Mouse (Mus musculus): ENCODE results near the gene Syn3.
A peak's percentile ranks its signal among the peaks of the same experiment; 100 is the strongest.
"Not testable (repeated sequence)": the region's sequence is repeated elsewhere in the genome, so short reads cannot be mapped to it uniquely, and the experiment has no call there.

Gene Syn3

GRCm38 (mm10) chr10:86063018-86063384, 435.7 kb downstream of the Syn3 start:
- no peak for DNase-seq (ENCODE audit: inconsistent age in 2 of 2, low spot score in 1 of 2)

- DNase-seq (ENCODE audit: inconsistent age in 2 of 2, low spot score in 1 of 2), result no peak
Measured at GRCm38 (mm10) chr10:86062261-86063017, 436.3 kb downstream of the Syn3 start.

GRCm38 (mm10) chr10:86060267-86060666, 438.4 kb downstream of the Syn3 start:
- no peak for DNase-seq (ENCODE audit: inconsistent age in 2 of 2, low spot score in 1 of 2)

- DNase-seq (ENCODE audit: inconsistent age in 2 of 2, low spot score in 1 of 2), result no peak
Measured at GRCm38 (mm10) chr10:86057712-86058111, 441.0 kb downstream of the Syn3 start.

- DNase-seq (ENCODE audit: inconsistent age in 2 of 2, low spot score in 1 of 2), result no peak
Measured at GRCm38 (mm10) chr10:86057286-86057685, 441.4 kb downstream of the Syn3 start.

- no peak for DNase-seq (ENCODE audit: inconsistent age in 2 of 2, low spot score in 1 of 2)
Measured at GRCm38 (mm10) chr10:86056297-86056903, 442.3 kb downstream of the Syn3 start.

- DNase-seq (ENCODE audit: inconsistent age in 2 of 2, low spot score in 1 of 2), result no peak
Measured at GRCm38 (mm10) chr10:86052818-86053522, 445.7 kb downstream of the Syn3 start.

- no peak for DNase-seq (ENCODE audit: inconsistent age in 2 of 2, low spot score in 1 of 2)
Measured at GRCm38 (mm10) chr10:86050522-86050921, 448.2 kb downstream of the Syn3 start.

GRCm38 (mm10) chr10:86047786-86048185, 450.9 kb downstream of the Syn3 start:
- DNase-seq (ENCODE audit: inconsistent age in 2 of 2, low spot score in 1 of 2), result no peak

- no peak for DNase-seq (ENCODE audit: inconsistent age in 2 of 2, low spot score in 1 of 2)
Measured at GRCm38 (mm10) chr10:86046371-86046770, 452.3 kb downstream of the Syn3 start.

- no peak for DNase-seq (ENCODE audit: inconsistent age in 2 of 2, low spot score in 1 of 2)
Measured at GRCm38 (mm10) chr10:86044066-86044465, 454.6 kb downstream of the Syn3 start.

- DNase-seq (ENCODE audit: inconsistent age in 2 of 2, low spot score in 1 of 2), result no peak
Measured at GRCm38 (mm10) chr10:86043651-86044050, 455.0 kb downstream of the Syn3 start.

GRCm38 (mm10) chr10:86034007-86034728, 464.5 kb downstream of the Syn3 start:
- peak; percentile 22 to 52 for DNase-seq (ENCODE audit: inconsistent age in 2 of 2, low spot score in 1 of 2)

- no peak for DNase-seq (ENCODE audit: inconsistent age in 2 of 2, low spot score in 1 of 2)
Measured at GRCm38 (mm10) chr10:86032517-86032916, 466.2 kb downstream of the Syn3 start.

- no peak for DNase-seq (ENCODE audit: inconsistent age in 2 of 2, low spot score in 1 of 2)
Measured at GRCm38 (mm10) chr10:86030743-86031142, 468.0 kb downstream of the Syn3 start.

- DNase-seq (ENCODE audit: inconsistent age in 2 of 2, low spot score in 1 of 2), result not testable (repeated sequence)
Measured at GRCm38 (mm10) chr10:86026807-86027206, 471.9 kb downstream of the Syn3 start.

- no peak for DNase-seq (ENCODE audit: inconsistent age in 2 of 2, low spot score in 1 of 2)
Measured at GRCm38 (mm10) chr10:86026354-86026753, 472.3 kb downstream of the Syn3 start.

GRCm38 (mm10) chr10:86025906-86026305, 472.8 kb downstream of the Syn3 start:
- DNase-seq (ENCODE audit: inconsistent age in 2 of 2, low spot score in 1 of 2), result no peak

GRCm38 (mm10) chr10:86023149-86023548, 475.5 kb downstream of the Syn3 start:
- no peak for DNase-seq (ENCODE audit: inconsistent age in 2 of 2, low spot score in 1 of 2)

- no peak for DNase-seq (ENCODE audit: inconsistent age in 2 of 2, low spot score in 1 of 2)
Measured at GRCm38 (mm10) chr10:86022474-86022816, 476.3 kb downstream of the Syn3 start.

GRCm38 (mm10) chr10:86021749-86022473, 476.8 kb downstream of the Syn3 start, which contains the start of gene Fbxo7:
Gene Fbxo7, plus strand, starts transcription at chr10:86021972.
- DNase-seq (ENCODE audit: inconsistent age in 2 of 2, low spot score in 1 of 2), result peak; percentile 92 to 98

All from adrenal gland, adult (tissue).